Mouse (Mus musculus): Measurements from ENCODE around the gene Tmem255b.

The Tmem255b gene

DNA sequence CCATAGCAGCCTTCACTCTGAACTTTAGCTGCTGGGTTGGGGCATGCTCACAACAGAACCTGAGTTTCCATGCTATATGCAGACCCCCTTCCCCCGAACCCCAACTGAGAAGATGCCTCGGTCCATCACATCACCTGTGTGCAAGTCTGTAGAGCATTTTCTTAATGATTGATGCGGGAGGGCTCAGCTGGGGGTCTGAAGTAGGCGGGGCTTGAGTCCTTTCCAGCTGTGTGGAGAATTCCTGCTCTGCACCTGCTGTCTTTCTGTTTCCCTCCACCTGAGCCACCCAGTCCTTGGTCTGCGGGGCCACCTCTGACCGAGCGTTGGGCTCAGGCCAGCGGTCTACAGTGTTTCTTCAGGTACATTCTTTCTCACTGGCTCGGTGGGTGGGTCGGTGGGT, at the start of gene Tmem255b:
TSS of gene Tmem255b (plus strand) at position 301 of the 400 bp plus-strand sequence.
- DNase-seq (ENCODE audit: low read depth): no peak

- DNase-seq (ENCODE audit: low read depth): no peak
Measured at GRCm38 (mm10) chr8:13386366-13386765, 48.6 kb upstream of the Tmem255b start.

GRCm38 (mm10) chr8:13387728-13388127, 47.3 kb upstream of the Tmem255b start:
- DNase-seq (ENCODE audit: low read depth): no peak

- DNase-seq (ENCODE audit: low read depth): no peak
Measured at GRCm38 (mm10) chr8:13388744-13389143, 46.2 kb upstream of the Tmem255b start.

GRCm38 (mm10) chr8:13393869-13394268, 41.1 kb upstream of the Tmem255b start:
- DNase-seq (ENCODE audit: low read depth): no peak

- no peak for DNase-seq (ENCODE audit: low read depth)
Measured at GRCm38 (mm10) chr8:13396725-13397124, 38.3 kb upstream of the Tmem255b start, which contains the start of gene Atp4b. TSS of gene Atp4b (minus strand) at chr8:13396825.

GRCm38 (mm10) chr8:13403517-13403916, 31.5 kb upstream of the Tmem255b start:
- no peak for DNase-seq (ENCODE audit: low read depth)

DNA sequence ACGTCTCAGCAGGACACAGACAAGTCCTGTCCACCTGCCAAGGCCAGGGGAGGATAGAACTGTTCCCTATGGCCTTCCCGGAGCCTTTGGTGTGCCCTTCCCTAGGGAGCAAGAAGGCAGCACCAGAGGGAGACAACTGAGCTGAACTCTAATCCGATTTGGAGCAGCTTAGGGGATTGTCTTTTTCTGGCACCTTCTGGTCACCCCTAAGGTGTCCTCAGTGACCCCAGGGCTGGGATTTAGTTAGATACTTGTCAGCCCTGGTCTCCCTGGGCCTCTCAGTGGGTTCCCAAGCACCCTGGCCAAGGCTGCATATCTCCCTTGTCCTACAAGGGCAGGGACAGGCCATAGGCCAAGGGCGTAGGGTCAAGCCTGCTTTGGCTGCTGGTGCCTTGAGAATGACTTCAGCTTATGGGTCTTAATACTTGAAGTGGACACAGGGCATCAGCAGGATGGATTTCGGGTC, 30.3 kb upstream of the Tmem255b start, which contains the start of gene Grk1:
TSS of gene Grk1 (plus strand) at position 416 of the 466 bp plus-strand sequence.
- DNase-seq (ENCODE audit: low read depth): no peak

DNA sequence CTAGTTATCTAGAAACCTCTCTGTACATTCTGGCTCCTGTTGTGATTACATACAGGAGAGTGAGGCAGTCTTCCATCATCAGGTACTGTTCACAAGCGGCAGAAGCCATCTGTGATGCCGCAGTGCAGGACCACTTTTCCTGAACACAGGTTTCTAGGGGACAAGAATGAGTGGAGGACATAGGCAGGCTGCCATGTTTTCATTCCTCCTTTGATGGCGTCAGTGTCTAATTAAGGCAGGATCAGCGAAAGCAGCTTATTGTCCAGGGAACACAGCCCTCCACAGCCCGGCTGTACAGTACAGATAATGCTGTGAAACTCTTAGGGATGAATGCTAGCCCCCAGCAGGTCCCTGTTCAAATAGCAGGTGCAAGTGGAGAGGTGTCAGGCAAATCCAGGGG, 29.0 kb upstream of the Tmem255b start:
- no peak for DNase-seq (ENCODE audit: low read depth)

DNA sequence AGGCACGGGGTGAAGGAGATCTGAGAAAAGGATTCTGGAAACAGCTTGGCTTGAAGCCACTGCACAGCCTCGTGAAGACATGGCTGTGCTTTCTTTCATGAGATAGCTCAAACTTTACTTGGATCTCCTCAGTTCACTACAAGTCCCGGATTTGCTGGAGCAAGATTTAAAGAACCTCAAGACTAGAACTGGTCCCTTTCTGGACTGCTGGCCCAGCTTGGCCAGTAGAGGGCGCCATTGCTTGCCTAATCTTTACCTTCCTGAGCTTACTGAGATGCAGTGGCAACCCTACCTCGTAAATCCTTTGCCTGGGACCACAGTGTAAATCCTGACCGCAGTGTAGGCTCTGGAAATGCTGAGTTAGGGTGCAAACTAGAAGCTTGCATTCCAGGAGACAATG, 23.4 kb upstream of the Tmem255b start:
- DNase-seq (ENCODE audit: low read depth): no peak

GRCm38 (mm10) chr8:13412891-13413558, 22.0 kb upstream of the Tmem255b start:
- DNase-seq (ENCODE audit: low read depth): no peak

DNA sequence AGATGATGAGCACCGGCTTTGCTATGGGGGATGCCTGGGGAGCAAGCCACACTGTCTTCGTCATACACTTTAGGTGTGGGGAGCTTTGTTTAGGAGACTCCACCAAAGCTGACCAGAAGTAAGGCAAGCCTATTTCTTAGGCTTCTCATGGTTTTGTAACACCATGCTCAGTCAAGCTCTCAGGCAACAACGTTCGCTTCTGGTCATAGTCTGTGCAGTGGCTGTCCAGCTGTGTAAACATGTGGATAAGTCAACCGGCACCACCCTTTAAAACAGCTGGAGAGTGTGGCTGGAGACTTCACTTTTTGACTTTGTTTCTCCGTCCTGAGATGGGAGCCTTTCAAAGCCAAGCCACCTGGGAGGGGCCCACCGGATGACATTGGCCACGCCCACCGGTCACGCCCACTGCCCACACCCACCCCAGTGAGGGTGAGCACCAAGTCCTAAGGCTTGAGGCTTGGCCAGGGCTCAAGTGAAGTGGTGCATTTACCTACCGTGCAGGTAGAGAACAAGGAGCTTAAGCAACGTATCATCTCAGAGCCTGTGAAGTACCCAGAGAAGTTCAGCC, 21.1 kb upstream of the Tmem255b start:
- no peak for DNase-seq (ENCODE audit: low read depth)

DNA sequence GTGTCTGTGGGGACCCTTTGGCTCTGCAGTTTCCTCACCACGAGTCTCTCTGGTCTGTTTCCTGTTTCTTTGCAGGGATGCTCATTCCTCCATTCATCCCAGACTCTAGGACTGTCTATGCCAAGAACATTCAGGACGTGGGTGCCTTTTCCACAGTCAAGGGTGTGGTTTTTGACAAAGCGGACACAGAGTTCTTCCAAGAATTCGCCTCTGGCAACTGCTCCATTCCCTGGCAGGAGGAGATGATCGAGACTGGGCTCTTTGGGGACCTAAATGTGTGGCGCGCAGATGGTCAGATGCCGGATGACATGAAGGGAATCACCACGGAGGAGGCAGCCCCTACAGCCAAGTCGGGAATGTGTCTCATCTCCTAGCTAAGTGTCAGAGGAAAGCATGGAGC, 19.1 kb upstream of the Tmem255b start:
- no peak for DNase-seq (ENCODE audit: low read depth)

DNA sequence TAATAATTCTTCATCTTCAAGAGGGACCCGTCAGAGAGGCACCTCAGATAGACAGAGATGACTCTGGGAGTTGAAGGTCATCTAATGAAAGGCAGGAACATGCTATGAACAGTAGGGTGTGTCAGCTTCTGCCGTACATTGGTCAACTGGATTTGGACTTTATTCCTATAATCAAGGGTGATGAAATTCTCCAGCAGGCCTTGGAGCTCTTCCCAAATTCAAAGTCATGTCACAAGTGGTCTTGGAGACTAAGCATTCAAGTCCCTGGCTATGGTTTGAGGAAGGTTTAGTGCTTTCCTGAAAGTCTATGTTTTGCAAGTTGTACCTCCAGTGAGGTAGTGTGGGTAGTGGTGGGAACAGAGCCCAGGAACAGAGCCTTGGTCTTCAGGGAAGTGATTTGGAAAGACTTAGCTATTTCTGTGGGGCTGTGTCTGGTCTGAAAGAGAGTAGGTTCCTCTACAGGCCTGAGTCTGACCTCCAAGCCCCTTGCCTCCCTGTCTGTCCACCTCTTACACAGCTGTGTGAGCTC, 15.8 kb upstream of the Tmem255b start:
- peak; percentile 66 for DNase-seq (ENCODE audit: low read depth)

DNA sequence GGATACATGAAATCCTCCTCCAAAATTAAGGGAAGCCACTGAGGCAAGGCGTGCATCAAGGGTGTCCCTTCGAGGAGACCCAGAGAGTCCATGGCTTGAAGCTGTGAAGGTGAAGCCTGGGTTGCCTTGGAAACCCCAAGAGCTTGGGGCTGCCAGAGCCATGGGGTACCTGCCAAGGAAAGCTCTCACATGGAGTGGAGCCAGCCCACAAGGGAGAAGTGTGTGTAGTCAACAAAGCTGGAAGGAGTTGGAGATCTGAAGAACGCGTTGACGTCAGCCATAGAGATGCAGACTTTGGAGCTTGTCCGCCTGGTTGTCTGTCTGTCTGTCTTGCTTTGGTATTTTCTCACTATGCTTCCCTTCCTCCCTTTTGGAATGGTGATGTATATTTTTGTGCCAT, 14.0 kb upstream of the Tmem255b start:
- DNase-seq (ENCODE audit: low read depth): peak; percentile 69

GRCm38 (mm10) chr8:13427351-13427750, 7.6 kb upstream of the Tmem255b start:
- DNase-seq (ENCODE audit: low read depth): no peak

DNA sequence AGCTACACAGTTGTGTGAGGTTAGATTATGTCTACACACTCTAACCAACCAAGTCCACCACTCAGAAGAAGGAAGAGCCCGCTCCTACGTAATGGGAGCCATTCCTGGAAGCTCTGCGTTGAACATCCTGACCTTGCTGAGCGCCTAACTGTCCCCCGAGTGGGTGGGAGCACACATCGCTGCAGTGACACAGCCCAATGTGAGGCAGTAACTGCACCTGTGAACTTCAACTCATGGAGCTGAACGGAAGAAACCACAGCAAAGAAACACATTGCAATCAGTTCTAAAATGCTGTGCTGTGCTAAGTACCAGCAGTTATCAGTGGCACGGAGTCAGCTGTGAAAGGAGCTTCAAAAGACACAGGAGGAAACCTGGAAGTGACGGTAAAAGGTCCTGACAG, 6.8 kb upstream of the Tmem255b start:
- DNase-seq (ENCODE audit: low read depth): no peak

DNA sequence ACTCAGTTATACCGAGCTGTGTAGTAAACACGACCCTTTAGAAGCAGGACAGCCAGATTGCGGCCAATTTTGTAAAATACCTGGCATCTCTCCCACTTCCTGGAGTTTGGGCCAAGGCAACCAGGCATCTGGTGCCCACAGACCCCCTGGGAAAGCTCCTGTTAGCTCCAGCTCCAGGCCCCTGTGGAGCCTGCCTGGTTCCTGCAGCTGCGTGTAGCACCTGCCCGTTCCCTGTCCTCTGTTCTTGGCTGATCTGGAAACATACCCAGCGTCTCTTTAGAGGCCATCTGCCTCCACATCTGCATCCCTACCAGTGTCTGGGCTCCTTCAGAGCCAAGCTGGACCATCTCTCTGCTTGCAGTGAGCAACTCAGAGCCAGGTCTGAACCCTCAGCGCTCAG, 4.6 kb upstream of the Tmem255b start:
- DNase-seq (ENCODE audit: low read depth): no peak

GRCm38 (mm10) chr8:13430866-13431265, 4.1 kb upstream of the Tmem255b start:
- DNase-seq (ENCODE audit: low read depth): no peak

GRCm38 (mm10) chr8:13433130-13433529, 1.9 kb upstream of the Tmem255b start:
- no peak for DNase-seq (ENCODE audit: low read depth)

- DNase-seq (ENCODE audit: low read depth): no peak
Measured at GRCm38 (mm10) chr8:13436052-13436451, 1.1 kb downstream of the Tmem255b start.

DNA sequence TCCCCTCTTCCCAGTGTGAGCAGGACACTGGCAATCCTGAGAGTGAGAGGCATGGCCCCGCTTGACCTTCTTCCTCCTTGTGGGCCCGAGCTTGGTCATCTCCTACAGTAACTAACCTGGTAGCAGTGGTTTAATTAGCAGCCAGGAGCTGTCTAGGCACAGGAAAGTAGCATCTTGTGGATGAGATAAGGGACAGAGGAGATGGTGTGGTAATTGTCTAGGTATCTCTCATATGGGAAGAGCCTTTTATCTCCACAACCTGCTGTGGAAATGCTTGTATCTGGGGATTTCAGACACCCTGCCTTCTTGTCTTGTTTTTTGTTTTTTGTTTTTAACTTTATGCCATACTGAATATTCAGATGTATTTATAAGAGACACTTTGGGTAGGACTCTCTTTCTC, 2.5 kb downstream of the Tmem255b start:
- no peak for DNase-seq (ENCODE audit: low read depth)

DNA sequence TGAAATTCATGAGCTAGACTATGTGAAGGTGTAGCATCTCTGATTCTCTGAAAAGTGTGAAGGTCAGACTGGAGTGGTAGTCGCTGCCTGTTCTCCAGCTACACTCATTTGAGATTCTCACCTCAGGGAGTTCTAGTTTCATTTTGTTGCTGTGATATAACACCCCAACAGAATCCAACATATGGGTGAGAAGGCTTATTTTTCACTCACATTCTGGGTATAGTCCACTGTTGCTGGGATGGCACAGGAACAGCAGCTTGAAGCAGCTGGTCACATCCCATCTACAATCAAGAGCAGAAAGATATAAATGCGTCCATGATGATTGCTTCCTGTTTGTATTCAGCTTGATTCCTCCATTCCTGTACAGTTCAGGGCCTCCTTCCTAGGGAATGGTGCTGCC, 7.2 kb downstream of the Tmem255b start:
- no peak for DNase-seq (ENCODE audit: low read depth)

- peak; percentile 79 for DNase-seq (ENCODE audit: low read depth)
Measured at GRCm38 (mm10) chr8:13446456-13446855, 11.5 kb downstream of the Tmem255b start.

Measured in fibroblast of lung, adult 2 months (primary cell).